Mouse (Mus musculus) liver, embryonic 12.5 days (tissue): ENCODE data around the gene Gja3. TPM values are rescaled to one million over a fixed set of nuclear protein-coding genes. Genes with fewer than 3 reads are reported as not detected.
"Not testable (repeated sequence)": the region's sequence is repeated elsewhere in the genome, so short reads cannot be mapped to it uniquely, and the experiment has no call there.

Source experiments
- ATAC-seq: fragments of 200-750 bp; cut with Nextera tagmentation; 2 replicates; pipeline ENCODE4 v1.8.0; 2017; ENCODE audit warnings: moderate number of reproducible peaks, mild to moderate bottlenecking, moderate library complexity
- H3K27ac ChIP-seq: fragments of 300-500 bp; sonication (generic); 2 replicates; pipeline ENCODE4 v1.5.1; 2016; ENCODE audit warnings: mild to moderate bottlenecking
- H3K27me3 ChIP-seq: fragments of 300-500 bp; sonication (generic); replicated peaks from 2 replicates; pipeline ENCODE4 v1.6.1; 2016; ENCODE audit warnings: mild to moderate bottlenecking, moderate library complexity
- H3K36me3 ChIP-seq: fragments of 300-500 bp; sonication (generic); 2 replicates; pipeline ENCODE4 v1.6.1; 2016; ENCODE audit warnings: mild to moderate bottlenecking, moderate library complexity
- H3K4me1 ChIP-seq: fragments of 300-500 bp; sonication (generic); 2 replicates; pipeline ENCODE4 v1.6.1; 2016
- H3K4me2 ChIP-seq: fragments of 300-500 bp; sonication (generic); 2 replicates; pipeline ENCODE4 v1.6.1; 2016; ENCODE audit warnings: mild to moderate bottlenecking, moderate library complexity
- H3K4me3 ChIP-seq: fragments of 300-500 bp; sonication (generic); 2 replicates; pipeline ENCODE4 v1.5.1; 2016; ENCODE audit warnings: mild to moderate bottlenecking, moderate library complexity
- H3K9ac ChIP-seq: fragments of 300-500 bp; sonication (generic); 2 replicates; pipeline ENCODE4 v1.6.1; 2016; ENCODE audit warnings: mild to moderate bottlenecking, moderate library complexity
- H3K9me3 ChIP-seq: fragments of 300-500 bp; sonication (generic); replicated peaks from 2 replicates; pipeline ENCODE4 v1.6.1; 2016; ENCODE audit warnings: mild to moderate bottlenecking, moderate library complexity
- WGBS: fragments of 180-500 bp; shearing (Covaris S2); methylation state at CpG from one replicate; pipeline ENCODE4 v1.1.7; 2016; ENCODE audit not compliant: insufficient replicate concordance; 5-methylcytosine and 5-hydroxymethylcytosine counted together
- polyA plus RNA-seq: library from polyadenylated mRNA; unstranded; fragments of >200 nt; fragmentation: Nextera tagmentation; extraction: Ambion mirVana; gene quantifications from 2 replicates; pipeline ENCODE4 v1.2.1, GENCODE M21; 2016

Gja3 gene
- polyA plus RNA-seq, 1 experiment from 2014 or later, result not detected

- Histone ChIP-seq H3K9ac (no peak overlapping the region), H3K27ac (peak overlapping the region; percentile 72; the same call in 1 of the 2 replicates), H3K36me3 (no peaks in the 10 kb centered on the region), H3K4me3 (no peak overlapping the region), H3K27me3 (0 out of 2 replicates have a peak, but pooled peaks cover 3% of the 10 kb centered on the region), H3K4me1 (0 out of 2 replicates have a peak, but pooled peaks cover 4% of the 10 kb centered on the region), H3K9me3 (no peaks in the 10 kb centered on the region), H3K4me2 (no peak overlapping the region)
- 68% methylated on average over 7 of the region's 7 CpGs for WGBS
- ATAC-seq, result peak; percentile 83
These were observed 31.2 kb upstream of the Gja3 start for GRCm38 (mm10) chr14:57089107-57089506.

GRCm38 (mm10) chr14:57084180-57084668 lies 26.3 kb upstream of the Gja3 start:
- no peak overlapping the region for H3K4me2 ChIP-seq
- 48% methylated on average over 11 of the region's 11 CpGs for WGBS
- H3K4me3 ChIP-seq, result no peak overlapping the region
- H3K27me3 ChIP-seq, result 0 out of 2 replicates have a peak, but pooled peaks cover 3% of the 10 kb centered on the region
- H3K27ac ChIP-seq, result no peak overlapping the region
- H3K36me3 ChIP-seq, result no peaks in the 10 kb centered on the region
- no peaks in the 10 kb centered on the region for H3K9me3 ChIP-seq
- ATAC-seq, result no peak
- no peak overlapping the region for H3K9ac ChIP-seq
- H3K4me1 ChIP-seq, result 0 out of 2 replicates have a peak, but pooled peaks cover 8% of the 10 kb centered on the region

- no peaks in the 10 kb centered on the region for H3K9me3 ChIP-seq
- H3K27ac ChIP-seq, result no peak overlapping the region
- no peak for ATAC-seq
- no peak overlapping the region for H3K9ac ChIP-seq
- no peak overlapping the region for H3K4me3 ChIP-seq
- 0 out of 2 replicates have a peak, but pooled peaks cover 3% of the 10 kb centered on the region for H3K27me3 ChIP-seq
- H3K4me2 ChIP-seq, result no peak overlapping the region
- H3K4me1 ChIP-seq, result 0 out of 2 replicates have a peak, but pooled peaks cover 8% of the 10 kb centered on the region
- 86% methylated on average over 1 of the region's 1 CpGs for WGBS
- H3K36me3 ChIP-seq, result no peaks in the 10 kb centered on the region
These were observed 25.0 kb upstream of the Gja3 start for GRCm38 (mm10) chr14:57082863-57083262.

DNA sequence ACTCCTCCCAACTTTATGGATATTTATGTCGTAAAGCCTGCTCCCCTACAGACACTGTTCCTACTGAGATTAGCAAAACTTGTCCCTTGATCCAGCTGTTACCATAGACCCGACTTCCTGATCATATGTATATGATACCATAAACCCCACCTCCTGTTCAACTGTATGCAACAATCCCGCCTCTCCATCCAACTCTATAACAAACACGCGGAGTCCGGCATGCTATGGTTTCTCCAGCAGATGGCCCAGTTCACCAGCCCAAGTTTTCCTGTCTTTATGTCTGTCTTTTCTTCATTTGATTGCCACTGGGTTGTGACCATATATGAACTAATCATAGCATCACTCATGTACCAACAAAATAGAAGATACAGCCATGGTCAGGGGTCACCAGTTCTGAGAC lies 17.6 kb upstream of the Gja3 start:
- Histone ChIP-seq H3K27ac (no peak overlapping the region), H3K4me1 (no peaks in the 10 kb centered on the region), H3K36me3 (no peaks in the 10 kb centered on the region), H3K9ac (no peak overlapping the region), H3K9me3 (no peaks in the 10 kb centered on the region), H3K27me3 (no peaks in the 10 kb centered on the region), H3K4me2 (no peak overlapping the region), H3K4me3 (no peak overlapping the region)
- 78% methylated on average over 6 of the region's 6 CpGs for WGBS
- ATAC-seq, result no peak

DNA sequence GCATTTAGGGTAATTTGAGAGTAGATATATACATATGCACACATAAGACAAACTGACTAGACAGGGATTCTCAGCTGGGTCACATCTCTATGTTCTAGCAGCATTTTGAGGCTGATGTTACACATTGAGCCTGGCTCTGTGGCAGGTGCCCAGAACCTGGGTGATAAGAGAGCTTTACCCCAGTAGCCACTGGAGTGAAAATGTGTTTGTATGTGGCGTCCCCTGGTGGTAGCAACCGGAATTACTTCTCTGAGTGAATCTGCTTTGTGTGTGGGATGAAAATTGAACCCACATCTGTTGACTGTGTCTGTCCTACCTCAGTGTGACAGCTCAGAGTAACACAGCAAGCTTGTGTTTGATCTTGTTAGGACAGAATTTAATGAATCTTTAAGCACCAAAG lies 12.0 kb upstream of the Gja3 start:
- H3K36me3 ChIP-seq, H3K27ac ChIP-seq, H3K4me3 ChIP-seq, ATAC-seq, H3K27me3 ChIP-seq, H3K9me3 ChIP-seq, H3K4me2 ChIP-seq, H3K4me1 ChIP-seq, H3K9ac ChIP-seq: not testable (repeated sequence)
- WGBS, result 3% methylated on average over 2 of the region's 2 CpGs

- Histone ChIP-seq H3K36me3 (no peaks in the 10 kb centered on the region), H3K4me1 (no peaks in the 10 kb centered on the region), H3K4me3 (no peak overlapping the region), H3K27ac (no peak overlapping the region), H3K27me3 (no peaks in the 10 kb centered on the region), H3K9me3 (no peaks in the 10 kb centered on the region), H3K9ac (no peak overlapping the region), H3K4me2 (no peak overlapping the region)
- no peak for ATAC-seq
These were observed 8.2 kb upstream of the Gja3 start for GRCm38 (mm10) chr14:57066053-57066452.

DNA sequence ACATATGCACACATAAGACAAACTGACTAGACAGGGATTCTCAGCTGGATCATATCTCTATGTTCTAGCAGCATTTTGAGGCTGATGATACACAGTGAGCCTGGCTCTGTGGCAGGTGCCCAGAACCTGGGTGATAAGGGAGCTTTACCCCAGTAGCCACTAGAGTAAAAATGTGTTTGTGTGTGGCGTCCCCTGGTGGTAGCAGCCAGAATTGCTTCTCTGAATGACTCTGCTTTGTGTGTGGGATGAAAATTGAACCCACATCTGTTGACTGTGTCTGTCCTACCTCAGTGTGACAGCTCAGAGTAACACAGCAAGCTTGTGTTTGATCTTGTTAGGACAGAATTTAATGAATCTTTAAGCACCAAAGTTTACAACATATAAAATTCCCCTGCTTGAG lies 2.2 kb upstream of the Gja3 start:
- H3K9ac ChIP-seq, H3K4me2 ChIP-seq, H3K9me3 ChIP-seq, H3K27ac ChIP-seq, ATAC-seq, H3K4me3 ChIP-seq, H3K36me3 ChIP-seq: not testable (repeated sequence)
- peaks cover 45% of the 10 kb centered on the region for H3K27me3 ChIP-seq
- H3K4me1 ChIP-seq, result peaks cover 11% of the 10 kb centered on the region
- 0% methylated on average over 1 of the region's 1 CpGs for WGBS

DNA sequence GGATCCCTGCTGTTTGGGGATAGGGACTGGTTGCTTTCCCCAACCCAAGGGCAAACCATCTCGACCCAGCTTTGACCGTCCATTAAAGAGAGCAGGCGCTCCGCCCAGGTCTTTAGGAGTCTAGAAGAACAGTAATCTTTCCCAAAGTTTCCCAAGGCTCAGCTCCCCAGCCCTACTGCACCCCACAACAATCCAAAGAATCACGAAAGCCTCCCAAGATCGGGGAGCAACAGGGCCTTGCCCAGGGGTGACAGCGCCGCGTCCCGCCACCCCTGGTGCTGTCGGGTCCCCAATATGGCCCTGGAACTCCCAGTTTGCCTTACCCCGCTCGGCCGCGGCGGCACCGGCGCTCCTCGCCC lies 717 bp downstream of the Gja3 start:
- Histone ChIP-seq H3K9ac (no peak overlapping the region), H3K27ac (no peak overlapping the region), H3K9me3 (no peaks in the 10 kb centered on the region), H3K4me2 (peak overlapping the region; percentile 77), H3K27me3 (peaks cover 59% of the 10 kb centered on the region), H3K4me3 (peak overlapping the region; percentile 54), H3K36me3 (no peaks in the 10 kb centered on the region), H3K4me1 (peaks cover 11% of the 10 kb centered on the region)
- ATAC-seq, result no peak
- 5% methylated on average over 19 of the region's 19 CpGs for WGBS

GRCm38 (mm10) chr14:57052713-57053112 lies 5.2 kb downstream of the Gja3 start:
- H3K4me3 ChIP-seq, result no peak overlapping the region
- no peaks in the 10 kb centered on the region for H3K9me3 ChIP-seq
- no peak overlapping the region for H3K4me2 ChIP-seq
- peaks cover 41% of the 10 kb centered on the region for H3K27me3 ChIP-seq
- no peaks in the 10 kb centered on the region for H3K36me3 ChIP-seq
- ATAC-seq, result no peak
- peaks cover 6% of the 10 kb centered on the region for H3K4me1 ChIP-seq
- 49% methylated on average over 6 of the region's 6 CpGs for WGBS
- no peak overlapping the region for H3K9ac ChIP-seq
- H3K27ac ChIP-seq, result no peak overlapping the region

- Histone ChIP-seq H3K4me2 (no peak overlapping the region), H3K4me1 (no peaks in the 10 kb centered on the region), H3K27me3 (0 out of 2 replicates have a peak, but pooled peaks cover 9% of the 10 kb centered on the region), H3K9ac (no peak overlapping the region), H3K27ac (no peak overlapping the region), H3K9me3 (no peaks in the 10 kb centered on the region), H3K4me3 (no peak overlapping the region), H3K36me3 (no peaks in the 10 kb centered on the region)
- WGBS, result 66% methylated on average over 6 of the region's 6 CpGs
- ATAC-seq, result no peak
These were observed 14.0 kb downstream of the Gja3 start for GRCm38 (mm10) chr14:57043863-57044262.

DNA sequence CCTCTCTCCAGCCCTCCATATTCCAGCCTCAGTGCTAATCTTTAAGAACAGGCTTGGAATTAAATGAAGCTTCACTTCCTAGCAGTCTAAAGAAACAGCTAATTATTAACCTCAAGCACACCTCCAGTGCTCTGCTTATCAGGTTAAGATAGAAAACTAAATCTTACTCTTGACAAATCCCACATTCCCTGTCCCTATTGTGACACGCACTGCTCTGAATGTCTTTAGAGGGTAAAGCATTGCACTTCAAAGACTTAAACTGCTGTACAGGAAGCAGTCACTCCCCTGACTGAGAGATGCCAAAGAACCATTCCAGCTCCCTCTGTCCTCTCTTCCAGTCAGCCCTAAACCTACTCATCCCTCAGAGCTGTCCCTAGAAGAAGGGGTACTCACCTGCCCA lies 16.5 kb downstream of the Gja3 start:
- 29% methylated on average over 1 of the region's 1 CpGs for WGBS

DNA sequence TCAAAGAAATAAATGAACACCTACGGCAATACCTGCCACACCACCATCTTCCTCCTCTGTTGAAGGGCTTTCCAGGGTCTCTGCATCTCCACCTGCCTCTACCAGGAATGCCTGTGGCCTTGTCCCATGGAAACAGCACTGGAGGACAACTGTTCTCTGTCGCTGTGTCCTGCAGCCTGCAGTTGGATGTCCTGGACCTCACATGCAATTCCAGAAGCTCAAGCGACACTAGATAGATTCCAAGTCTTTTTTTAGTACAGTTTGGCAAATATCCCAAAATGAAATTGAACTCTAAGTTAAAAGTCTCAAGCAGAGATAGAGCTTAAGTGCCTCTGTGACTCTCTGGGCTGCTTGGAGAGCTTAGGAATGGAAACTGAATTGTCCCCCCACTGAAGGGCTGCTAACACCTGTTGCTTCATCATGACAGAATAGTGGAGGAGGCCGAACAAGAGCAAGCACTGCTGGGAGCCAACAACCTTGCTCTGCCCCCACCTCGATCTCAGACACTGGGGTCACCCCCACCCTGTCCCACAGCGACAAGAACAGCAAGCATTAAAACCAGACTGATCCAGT lies 22.9 kb downstream of the Gja3 start:
- 54% methylated on average over 6 of the region's 6 CpGs for WGBS
- H3K27ac ChIP-seq, result no peak overlapping the region
- ATAC-seq, result no peak

More for the DNA sequence above, 16.5 kb downstream of the Gja3 start:
- peaks cover 7% of the 10 kb centered on the region for H3K27me3 ChIP-seq
- no peaks in the 10 kb centered on the region for H3K9me3 ChIP-seq
- H3K4me2 ChIP-seq, result no peak overlapping the region
- H3K36me3 ChIP-seq, result no peaks in the 10 kb centered on the region
- H3K27ac ChIP-seq, result no peak overlapping the region
- H3K4me3 ChIP-seq, result no peak overlapping the region
- H3K4me1 ChIP-seq, result no peaks in the 10 kb centered on the region
- H3K9ac ChIP-seq, result no peak overlapping the region
- no peak for ATAC-seq

GRCm38 (mm10) chr14:57034135-57034534 lies 23.8 kb downstream of the Gja3 start:
- H3K4me1 ChIP-seq, result no peaks in the 10 kb centered on the region
- H3K9me3 ChIP-seq, result no peaks in the 10 kb centered on the region
- 55% methylated on average over 9 of the region's 9 CpGs for WGBS
- H3K36me3 ChIP-seq, result no peaks in the 10 kb centered on the region
- no peak for ATAC-seq
- H3K4me2 ChIP-seq, result no peak overlapping the region
- H3K9ac ChIP-seq, result no peak overlapping the region
- no peak overlapping the region for H3K27ac ChIP-seq
- peaks cover 16% of the 10 kb centered on the region for H3K27me3 ChIP-seq
- no peak overlapping the region for H3K4me3 ChIP-seq

More for the DNA sequence above, 22.9 kb downstream of the Gja3 start:
- H3K4me2 ChIP-seq, result no peak overlapping the region
- H3K4me3 ChIP-seq, result no peak overlapping the region
- no peaks in the 10 kb centered on the region for H3K9me3 ChIP-seq
- peaks cover 16% of the 10 kb centered on the region for H3K27me3 ChIP-seq
- no peaks in the 10 kb centered on the region for H3K4me1 ChIP-seq
- H3K36me3 ChIP-seq, result no peaks in the 10 kb centered on the region
- no peak overlapping the region for H3K9ac ChIP-seq
